Mouse (Mus musculus) thymus, adult 2 months (tissue): ENCODE measurements around the gene Fntb. TPM values are rescaled to one million over a fixed set of nuclear protein-coding genes. Genes with fewer than 3 reads are reported as not detected.

Source experiments
- DNase-seq: peaks from one replicate; pipeline ENCODE4 v3.0.0; 2021
- H3K27ac ChIP-seq: fragments of 200-500 bp; 2 replicates; pipeline ENCODE4 v1.5.1; 2012; ENCODE audit warnings: low read length, control low read depth; ENCODE audit not compliant: control insufficient read depth, insufficient read depth
- H3K27me3 ChIP-seq: fragments of 200-500 bp; 2 replicates; pipeline ENCODE4 v1.6.1; 2012; ENCODE audit warnings: mild to moderate bottlenecking, low read length, moderate library complexity, mixed read lengths; ENCODE audit not compliant: control insufficient read depth, insufficient read depth
- H3K36me3 ChIP-seq: fragments of 200-500 bp; 2 replicates; pipeline ENCODE4 v1.6.1; 2012; ENCODE audit warnings: mild to moderate bottlenecking, low read length, moderate library complexity; ENCODE audit not compliant: control insufficient read depth, insufficient read depth
- H3K4me1 ChIP-seq: fragments of 200-500 bp; replicated peaks from 2 replicates; pipeline ENCODE4 v1.6.1; 2012; ENCODE audit warnings: low read length; ENCODE audit not compliant: control insufficient read depth, insufficient read depth
- H3K4me3 ChIP-seq: fragments of 200-500 bp; 2 replicates; pipeline ENCODE4 v1.5.1; 2012; ENCODE audit warnings: mild to moderate bottlenecking, low read length, control low read depth, moderate library complexity; ENCODE audit not compliant: control insufficient read depth, insufficient read depth
- CTCF ChIP-seq: fragments of 200-500 bp; IDR thresholded peaks from 2 replicates; pipeline ENCODE4 v1.5.1; 2012; ENCODE audit warnings: mild to moderate bottlenecking, control low read depth, low read length, moderate library complexity, borderline replicate concordance; ENCODE audit not compliant: control insufficient read depth, poor library complexity, insufficient read depth; ENCODE audit errors: extremely low read depth
- POLR2A ChIP-seq: fragments of 200-500 bp; IDR thresholded peaks from 2 replicates; pipeline ENCODE4 v1.6.1; 2012; ENCODE audit warnings: mild to moderate bottlenecking, low read length, control low read depth, moderate library complexity; ENCODE audit not compliant: control insufficient read depth, poor library complexity, insufficient read depth; ENCODE audit errors: extremely low read depth
- WGBS: fragments of 180-500 bp; shearing (Covaris S2); methylation state at CpG from one replicate; pipeline ENCODE4 v1.1.7; 2018; 5-methylcytosine and 5-hydroxymethylcytosine counted together
- polyA plus RNA-seq: library from polyadenylated mRNA; depleted of rRNA; stranded (reverse); fragments of >200 nt; gene quantifications from 2 replicates; pipeline ENCODE4 v1.2.3, GENCODE M21; 2012

Gene Fntb
- polyA plus RNA-seq, 1 experiment: 51.3 TPM

- Histone ChIP-seq H3K4me1 (peaks cover 13% of the 10 kb centered on the region), H3K4me3 (no peak overlapping the region), H3K27ac (no peak overlapping the region), H3K36me3 (peaks cover 66% of the 10 kb centered on the region), H3K27me3 (no peaks in the 10 kb centered on the region)
- TF ChIP-seq POLR2A (no peak), CTCF (no peak)
- 96% methylated on average over 2 of the region's 2 CpGs for WGBS
- no peak for DNase-seq
These were observed 188.5 kb downstream of the Fntb start for GRCm38 (mm10) chr12:76953750-76954363.

- H3K27ac ChIP-seq: no peak overlapping the region
- DNase-seq: no peak
- no peaks in the 10 kb centered on the region for H3K27me3 ChIP-seq
- peaks cover 13% of the 10 kb centered on the region for H3K4me1 ChIP-seq
- no peak for TF ChIP-seq CTCF
- TF ChIP-seq POLR2A: no peak
- H3K36me3 ChIP-seq: peaks cover 56% of the 10 kb centered on the region
- 92% methylated on average over 10 of the region's 10 CpGs for WGBS
- H3K4me3 ChIP-seq: no peak overlapping the region
These were observed 189.5 kb downstream of the Fntb start for GRCm38 (mm10) chr12:76954698-76955423.

GRCm38 (mm10) chr12:76957688-76958087 is 192.3 kb downstream of the Fntb start:
- no peaks in the 10 kb centered on the region for H3K27me3 ChIP-seq
- H3K4me1 ChIP-seq: peaks cover 13% of the 10 kb centered on the region
- H3K27ac ChIP-seq: peak overlapping the region; percentile 64
- DNase-seq: peak; percentile 40
- no peak overlapping the region for H3K4me3 ChIP-seq
- H3K36me3 ChIP-seq: peaks cover 30% of the 10 kb centered on the region
- 3% methylated on average over 5 of the region's 5 CpGs for WGBS
- TF ChIP-seq CTCF (no peak), POLR2A (no peak)

GRCm38 (mm10) chr12:76961052-76961931 is 195.9 kb downstream of the Fntb start:
- no peak for DNase-seq
- peak overlapping the region; percentile 6; the same call in 1 of the 2 replicates for H3K27ac ChIP-seq
- TF ChIP-seq CTCF (no peak), POLR2A (no peak)
- H3K36me3 ChIP-seq: peaks cover under 1% of the 10 kb centered on the region; the same call in 1 of the 2 replicates
- WGBS: 1% methylated on average over 42 of the region's 45 CpGs
- peaks cover 8% of the 10 kb centered on the region for H3K4me1 ChIP-seq
- no peaks in the 10 kb centered on the region for H3K27me3 ChIP-seq
- peak overlapping the region; percentile 59 for H3K4me3 ChIP-seq

GRCm38 (mm10) chr12:76961932-76962891 is 196.8 kb downstream of the Fntb start, which contains the start of gene Max:
Gene Max (minus strand): TSS chr12:76962201.
- TF ChIP-seq CTCF: 0 out of 2 replicates have a peak, but pooled peaks have one; percentile 31
- peak; percentile 87 for TF ChIP-seq POLR2A
- peak; percentile 96 for DNase-seq
- H3K27me3 ChIP-seq: no peaks in the 10 kb centered on the region
- H3K4me3 ChIP-seq: peak within 1 kb of the TSS; percentile 59
- under 1% methylated on average over 73 of the region's 73 CpGs for WGBS
- no peaks in the 10 kb centered on the region for H3K36me3 ChIP-seq
- H3K4me1 ChIP-seq: peaks cover 4% of the 10 kb centered on the region
- peak within 1 kb of the TSS; percentile 6; the same call in 1 of the 2 replicates for H3K27ac ChIP-seq
